Mouse (Mus musculus) G1E (cell line): ENCODE data around the gene Acvr2b.

Experiments used
- CTCF ChIP-seq: IDR thresholded peaks from 2 replicates; pipeline ENCODE4 v1.5.1; 2012; ENCODE audit warnings: low read depth, low read length, inconsistent platforms, mixed read lengths
- GATA1 ChIP-seq: IDR thresholded peaks from 2 replicates; pipeline ENCODE4 v1.6.1; 2012; ENCODE audit warnings: borderline replicate concordance, low read length, inconsistent platforms, mixed read lengths
- POLR2AphosphoS5 ChIP-seq: IDR thresholded peaks from 2 replicates; pipeline ENCODE4 v1.6.1; 2012; ENCODE audit warnings: low read depth, low read length, inconsistent platforms; ENCODE audit not compliant: insufficient replicate concordance

DNA sequence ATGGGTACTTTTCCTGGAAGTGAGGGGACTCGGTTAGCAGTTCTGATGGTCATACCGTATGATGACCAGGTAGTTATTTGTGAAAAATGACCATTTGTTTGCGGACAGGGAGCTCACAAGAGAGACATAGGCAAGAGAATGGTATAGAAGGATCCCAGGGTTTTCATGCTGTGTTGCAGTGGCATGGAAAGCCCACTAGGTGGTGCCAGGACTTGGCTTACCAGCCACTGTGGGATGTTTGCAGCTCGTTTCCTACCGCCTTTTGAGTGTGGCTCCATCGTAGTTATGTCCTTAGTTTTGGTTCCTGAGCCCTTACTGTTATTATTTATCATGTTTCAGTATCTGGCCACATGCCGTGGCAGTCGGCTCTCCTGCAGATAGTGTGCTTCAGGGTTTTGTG is 58.5 kb downstream of the Acvr2b start:
- TF ChIP-seq CTCF (peak; percentile 99), GATA1 (no peak), POLR2AphosphoS5 (no peak)
